Mouse (Mus musculus) MEL (cell line): ENCODE data around the gene Pde7b. TPM values are rescaled to one million over a fixed set of nuclear protein-coding genes. Genes with fewer than 3 reads are reported as not detected.

ENCODE experiments used
- DNase-seq: peaks from one replicate; pipeline ENCODE4 v3.0.0; 2011; ENCODE audit warnings: low read depth, low spot score
- H3K27ac ChIP-seq: 2 replicates; pipeline ENCODE4 v1.5.1; 2012; ENCODE audit warnings: low read depth, mild to moderate bottlenecking, control low read depth, low read length, moderate library complexity; ENCODE audit not compliant: control insufficient read depth
- H3K27me3 ChIP-seq, 2 experiments: fragments of 150-350 bp in 1 of 2; sonication (generic) in 1 of 2; 2 replicates each; pipeline ENCODE4 v1.6.1; 2012; ENCODE audit warnings: low read length in 2 of 2, mild to moderate bottlenecking in 2 of 2, improper control_type of control experiment in 1 of 2, moderate library complexity in 1 of 2; ENCODE audit not compliant: insufficient read depth in 2 of 2, control insufficient read depth in 1 of 2
- H3K36me3 ChIP-seq, 2 experiments: 2 replicates each; pipeline ENCODE4 v1.6.1; 2012 to 2014; ENCODE audit warnings: low read length in 2 of 2, improper control_type of control experiment in 1 of 2, inconsistent platforms in 1 of 2, mild to moderate bottlenecking in 1 of 2; ENCODE audit not compliant: insufficient read depth in 2 of 2, control insufficient read depth in 1 of 2
- H3K4me1 ChIP-seq, 2 experiments: fragments of 150-350 bp in 1 of 2; sonication (generic) in 1 of 2; 2 replicates each; pipeline ENCODE4 v1.6.1; 2012; ENCODE audit warnings: low read length in 2 of 2, improper control_type of control experiment in 1 of 2, mild to moderate bottlenecking in 1 of 2; ENCODE audit not compliant: insufficient read depth in 2 of 2, control insufficient read depth in 1 of 2
- H3K4me3 ChIP-seq, 2 experiments: fragments of 150-350 bp in 1 of 2; sonication (generic) in 1 of 2; 2 replicates each; pipeline ENCODE4 v1.5.1; 2012; ENCODE audit warnings: low read depth in 2 of 2, low read length in 2 of 2, mild to moderate bottlenecking in 2 of 2, moderate library complexity in 2 of 2, control low read depth in 1 of 2, improper control_type of control experiment in 1 of 2; ENCODE audit not compliant: control insufficient read depth in 1 of 2, insufficient read depth in 1 of 2
- H3K79me2 ChIP-seq: 2 replicates; pipeline ENCODE4 v1.6.1; 2012; ENCODE audit warnings: mild to moderate bottlenecking, low read length, moderate library complexity; ENCODE audit not compliant: control insufficient read depth, poor library complexity, insufficient read depth
- H3K9ac ChIP-seq: 2 replicates; pipeline ENCODE4 v1.6.1; 2012; ENCODE audit warnings: low read depth, mild to moderate bottlenecking, control low read depth, low read length, moderate library complexity; ENCODE audit not compliant: control insufficient read depth, poor library complexity, severe bottlenecking
- H3K9me3 ChIP-seq: fragments of 150-350 bp; sonication (generic); replicated peaks from 2 replicates; pipeline ENCODE4 v1.6.1; 2012; ENCODE audit warnings: mild to moderate bottlenecking, low read length, improper control_type of control experiment, moderate library complexity; ENCODE audit not compliant: insufficient read depth
- BHLHE40 ChIP-seq: IDR thresholded peaks from 2 replicates; pipeline ENCODE4 v1.6.1; 2012; ENCODE audit warnings: low read depth, mild to moderate bottlenecking, inconsistent platforms, low read length, improper control_type of control experiment, borderline replicate concordance
- CHD1 ChIP-seq: IDR thresholded peaks from 2 replicates; pipeline ENCODE4 v1.6.1; 2012; ENCODE audit warnings: low read depth, mild to moderate bottlenecking, inconsistent platforms, low read length, improper control_type of control experiment
- CHD2 ChIP-seq: IDR thresholded peaks from 2 replicates; pipeline ENCODE4 v1.6.1; 2011; ENCODE audit warnings: low read length, improper control_type of control experiment
- CTCF ChIP-seq, 3 experiments: IDR thresholded peaks in 2 of 3; conservative IDR thresholded peaks in 1 of 3; 2 replicates each; pipeline ENCODE4 v1.5.1; 2011 to 2012; ENCODE audit warnings: low read length in 3 of 3, low read depth in 2 of 3, mild to moderate bottlenecking in 2 of 3, improper control_type of control experiment in 1 of 3, inconsistent platforms in 1 of 3, mixed read lengths in 1 of 3, moderate library complexity in 1 of 3; ENCODE audit not compliant: control insufficient read depth in 1 of 3, insufficient read depth in 1 of 3, poor library complexity in 1 of 3, severe bottlenecking in 1 of 3
- E2F4 ChIP-seq: IDR thresholded peaks from 2 replicates; pipeline ENCODE4 v1.6.1; 2011; ENCODE audit warnings: low read depth, low read length, improper control_type of control experiment, borderline replicate concordance
- ELF1 ChIP-seq: IDR thresholded peaks from 2 replicates; pipeline ENCODE4 v1.6.1; 2014; ENCODE audit warnings: low read depth, mild to moderate bottlenecking, inconsistent platforms, low read length, improper control_type of control experiment, moderate library complexity
- ETS1 ChIP-seq: IDR thresholded peaks from 2 replicates; pipeline ENCODE4 v1.6.1; 2012; ENCODE audit warnings: low read depth, mild to moderate bottlenecking, inconsistent platforms, low read length, improper control_type of control experiment, moderate library complexity
- GATA1 ChIP-seq: IDR thresholded peaks from 2 replicates; pipeline ENCODE4 v1.6.1; 2011; ENCODE audit warnings: low read depth, low read length, improper control_type of control experiment
- HCFC1 ChIP-seq: IDR thresholded peaks from 2 replicates; pipeline ENCODE4 v1.6.1; 2012; ENCODE audit warnings: low read depth, mild to moderate bottlenecking, inconsistent platforms, low read length, improper control_type of control experiment, moderate library complexity
- MAFK ChIP-seq: IDR thresholded peaks from 2 replicates; pipeline ENCODE4 v1.6.1; 2011; ENCODE audit warnings: low read depth, mild to moderate bottlenecking, low read length, improper control_type of control experiment, borderline replicate concordance
- MAZ ChIP-seq: IDR thresholded peaks from 2 replicates; pipeline ENCODE4 v1.6.1; 2012; ENCODE audit warnings: low read depth, mild to moderate bottlenecking, inconsistent platforms, low read length, improper control_type of control experiment
- POLR2A ChIP-seq, 2 experiments: IDR thresholded peaks; 2 replicates each; pipeline ENCODE4 v1.6.1; 2011 to 2012; ENCODE audit warnings: low read length in 2 of 2, mild to moderate bottlenecking in 2 of 2, control low read depth in 1 of 2, improper control_type of control experiment in 1 of 2, low read depth in 1 of 2, moderate library complexity in 1 of 2; ENCODE audit not compliant: control insufficient read depth in 1 of 2, insufficient read depth in 1 of 2, poor library complexity in 1 of 2
- POLR2AphosphoS2 ChIP-seq: IDR thresholded peaks from 2 replicates; pipeline ENCODE4 v1.6.1; 2011; ENCODE audit warnings: low read length, improper control_type of control experiment
- POLR2AphosphoS5 ChIP-seq: IDR thresholded peaks from 2 replicates; pipeline ENCODE4 v1.6.1; 2012; ENCODE audit warnings: low read depth, borderline replicate concordance, mild to moderate bottlenecking, inconsistent platforms, low read length, moderate library complexity, mixed read lengths
- RCOR1 ChIP-seq: IDR thresholded peaks from 2 replicates; pipeline ENCODE4 v1.6.1; 2012; ENCODE audit warnings: low read depth, mild to moderate bottlenecking, inconsistent platforms, low read length, improper control_type of control experiment
- TBP ChIP-seq: IDR thresholded peaks from 2 replicates; pipeline ENCODE4 v1.8.0; 2011; ENCODE audit warnings: low read depth, low read length, improper control_type of control experiment
- USF2 ChIP-seq, 2 experiments: IDR thresholded peaks; 2 replicates each; pipeline ENCODE4 v1.6.1; 2011 to 2012; ENCODE audit warnings: improper control_type of control experiment in 2 of 2, low read length in 2 of 2, borderline replicate concordance in 1 of 2, inconsistent platforms in 1 of 2, low read depth in 1 of 2, mild to moderate bottlenecking in 1 of 2; ENCODE audit not compliant: insufficient read depth in 1 of 2
- ZC3H11A ChIP-seq: IDR thresholded peaks from 2 replicates; pipeline ENCODE4 v1.6.1; 2012; ENCODE audit warnings: low read depth, mild to moderate bottlenecking, inconsistent platforms, low read length, improper control_type of control experiment
- ZKSCAN1 ChIP-seq: IDR thresholded peaks from 2 replicates; pipeline ENCODE4 v1.6.1; 2012; ENCODE audit warnings: low read depth, mild to moderate bottlenecking, inconsistent platforms, low read length, improper control_type of control experiment, moderate library complexity
- ZMIZ1 ChIP-seq: IDR thresholded peaks from 2 replicates; pipeline ENCODE4 v1.6.1; 2012; ENCODE audit warnings: low read depth, mild to moderate bottlenecking, inconsistent platforms, low read length, improper control_type of control experiment, moderate library complexity
- ZNF384 ChIP-seq: IDR thresholded peaks from 2 replicates; pipeline ENCODE4 v1.6.1; 2012; ENCODE audit warnings: low read depth, mild to moderate bottlenecking, inconsistent platforms, low read length, improper control_type of control experiment
- polyA plus RNA-seq, 2 experiments: library from polyadenylated mRNA; stranded (reverse) in 1 of 2; unstranded in 1 of 2; fragments of >175 nt in 1 of 2; fragments of >200 nt in 1 of 2; gene quantifications; 2 replicates each; pipeline versions ENCODE4 v1.2.1 to v1.2.4; 2012; ENCODE audit warnings: low replicate concordance in 2 of 2, low read depth in 1 of 2; ENCODE audit not compliant: insufficient read length in 2 of 2, insufficient read depth in 1 of 2, missing spikeins in 1 of 2
- total RNA-seq: library from RNA; depleted of rRNA; stranded (reverse); fragments of 300-350 nt; gene quantifications from 2 replicates; pipeline ENCODE4 v1.2.3, GENCODE M21; 2012

Pde7b gene
- total and polyA plus RNA-seq, 3 experiments: 0.04 TPM; not detected in 2

DNA sequence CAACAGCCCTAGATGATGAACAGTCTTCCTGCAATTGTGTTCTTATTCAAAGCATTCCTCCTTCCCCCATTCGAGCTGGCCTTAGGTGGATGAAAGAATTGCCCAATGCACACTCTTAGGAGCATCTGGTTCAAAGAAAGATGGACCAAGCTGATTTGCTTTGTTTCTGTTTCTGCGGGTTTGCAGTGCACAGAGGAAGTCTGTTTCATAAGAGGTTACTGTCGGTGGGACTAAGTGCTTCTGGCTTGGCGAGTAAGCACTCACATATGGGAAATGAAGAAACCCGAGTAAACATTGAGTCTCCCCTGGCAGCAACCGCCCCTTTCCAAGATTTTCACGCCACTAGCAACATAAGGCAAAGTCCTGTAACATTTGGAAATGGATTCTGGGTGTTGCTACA, 134.8 kb downstream of the Pde7b start:
- Histone ChIP-seq H3K9ac (no peak overlapping the region), H3K27me3 (peaks cover under 1 to 4% of the 10 kb centered on the region in 2 experiments; a peak in 3 of 4 replicates), H3K4me3 (no peak overlapping the region)
- DNase-seq: no peak
- TF ChIP-seq ZNF384 (no peak), POLR2A (IDR thresholded peaks at IDR 0.05; ENCODE audit: control insufficient read depth in 1 of 2, insufficient read depth in 1 of 2, low read depth in 1 of 2, low read length in 2 of 2, poor library complexity in 1 of 2) (no peak), BHLHE40 (no peak), MAZ (no peak), HCFC1 (no peak)
- TF ChIP-seq, all 39 proteins: peak for 0
- no peaks in the 10 kb centered on the region for H3K36me3 ChIP-seq
- no peaks in the 10 kb centered on the region for H3K4me1 ChIP-seq
- no peak overlapping the region for H3K27ac ChIP-seq
- H3K9me3 ChIP-seq: no peaks in the 10 kb centered on the region
- H3K79me2 ChIP-seq: no peaks in the 10 kb centered on the region

DNA sequence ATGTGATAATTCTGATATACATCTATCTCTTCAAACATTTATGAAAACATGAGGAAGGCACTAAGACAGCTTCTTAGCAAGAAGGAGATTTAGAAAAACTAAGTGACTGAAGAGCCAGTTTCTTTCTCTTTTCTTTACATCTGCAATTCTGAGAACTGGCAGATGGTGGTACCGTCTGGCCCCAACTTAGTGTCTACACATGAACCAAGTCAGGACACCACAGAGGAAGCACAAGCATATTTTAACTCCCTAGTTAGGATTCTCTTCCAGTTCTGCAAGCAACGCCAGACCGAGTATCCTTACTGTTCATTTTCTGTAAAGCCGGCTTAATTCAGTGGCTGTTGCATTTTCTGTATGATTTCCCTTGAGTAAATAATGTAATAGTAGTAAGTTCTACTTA, 138.9 kb downstream of the Pde7b start:
- no peak for TF ChIP-seq TBP
- TF ChIP-seq, all 39 proteins: peak for 0
- H3K4me1 ChIP-seq: no peaks in the 10 kb centered on the region

GRCm38 (mm10) chr10:20575002-20575401, 149.9 kb downstream of the Pde7b start:
- H3K9ac ChIP-seq: no peak overlapping the region
- no peaks in the 10 kb centered on the region for H3K4me1 ChIP-seq
- DNase-seq: no peak
- H3K9me3 ChIP-seq: no peaks in the 10 kb centered on the region
- no peak overlapping the region for H3K4me3 ChIP-seq
- H3K79me2 ChIP-seq: no peaks in the 10 kb centered on the region
- TF ChIP-seq CHD1 (no peak), CHD2 (no peak)
- TF ChIP-seq, all 39 proteins: peak for 0
- Histone ChIP-seq H3K36me3 (no peaks in the 10 kb centered on the region), H3K27me3 (peaks cover 3 to 13% of the 10 kb centered on the region in 2 experiments; a peak in 3 of 4 replicates), H3K27ac (no peak overlapping the region)

More for the DNA sequence above, 138.9 kb downstream of the Pde7b start:
- no peak for DNase-seq
- Histone ChIP-seq H3K79me2 (no peaks in the 10 kb centered on the region), H3K4me3 (no peak overlapping the region), H3K36me3 (no peaks in the 10 kb centered on the region), H3K27ac (no peak overlapping the region), H3K27me3 (peaks cover 0 to 5% of the 10 kb centered on the region in 2 experiments; a peak in 2 of 4 replicates), H3K9me3 (no peaks in the 10 kb centered on the region), H3K9ac (no peak overlapping the region)

- Histone ChIP-seq H3K9me3 (no peaks in the 10 kb centered on the region), H3K27ac (no peak overlapping the region)
- peak; percentile 27 for DNase-seq
- TF ChIP-seq TBP: no peak
- TF ChIP-seq CTCF (IDR thresholded peaks at IDR 0.05 in 2 of 3, conservative IDR thresholded peaks at IDR 0.05 in 1 of 3; ENCODE audit: control insufficient read depth in 1 of 3, insufficient read depth in 1 of 3, low read depth in 2 of 3, low read length in 3 of 3, poor library complexity in 1 of 3, severe bottlenecking in 1 of 3): no peak
- no peak for TF ChIP-seq GATA1
- no peak for TF ChIP-seq POLR2AphosphoS2
- no peak for TF ChIP-seq ZC3H11A
- TF ChIP-seq E2F4: no peak
- no peak for TF ChIP-seq USF2 (IDR thresholded peaks at IDR 0.05; ENCODE audit: borderline replicate concordance in 1 of 2, insufficient read depth in 1 of 2, low read depth in 1 of 2, low read length in 2 of 2)
- no peak for TF ChIP-seq ZKSCAN1
- TF ChIP-seq MAFK: no peak
- TF ChIP-seq CHD2: no peak
- no peak for TF ChIP-seq ETS1
- no peak for TF ChIP-seq ELF1
- no peak for TF ChIP-seq ZMIZ1
- no peak for TF ChIP-seq POLR2AphosphoS5
- no peak for TF ChIP-seq RCOR1
Observed at GRCm38 (mm10) chr10:20574414-20574813, 150.5 kb downstream of the Pde7b start.

More at GRCm38 (mm10) chr10:20574414-20574813, 150.5 kb downstream of the Pde7b start:
- no peaks in the 10 kb centered on the region for H3K79me2 ChIP-seq
- no peaks in the 10 kb centered on the region for H3K36me3 ChIP-seq
- no peak overlapping the region for H3K9ac ChIP-seq
- no peak overlapping the region for H3K4me3 ChIP-seq
- H3K27me3 ChIP-seq: peaks cover 3 to 13% of the 10 kb centered on the region in 2 experiments; a peak in 3 of 4 replicates
- 0 out of 4 replicates have a peak, but pooled peaks cover 0 to 2% of the 10 kb centered on the region in 2 experiments for H3K4me1 ChIP-seq
